Mouse (Mus musculus) embryonic facial prominence, embryonic 14.5 days (tissue): ENCODE measurements around the gene Obscn. TPM values are rescaled to one million over a fixed set of nuclear protein-coding genes. Genes with fewer than 3 reads are reported as not detected.

Experiments
- ATAC-seq: fragments of 200-750 bp; cut with Nextera tagmentation; 2 replicates; pipeline ENCODE4 v1.8.0; 2017; ENCODE audit warnings: low read depth, moderate number of reproducible peaks, moderate TSS enrichment
- DNase-seq: peaks from one replicate; pipeline ENCODE4 v3.0.0-alpha.2; 2015; ENCODE audit warnings: low spot score
- H3K27ac ChIP-seq: fragments of 300-500 bp; sonication (generic); replicated peaks from 2 replicates; pipeline ENCODE4 v1.5.1; 2014; ENCODE audit warnings: low read depth, mild to moderate bottlenecking, low read length, moderate library complexity
- H3K27me3 ChIP-seq: fragments of 300-500 bp; sonication (generic); replicated peaks from 2 replicates; pipeline ENCODE4 v1.6.1; 2014; ENCODE audit warnings: low read length; ENCODE audit not compliant: control insufficient read depth, insufficient read depth
- H3K36me3 ChIP-seq: fragments of 300-500 bp; sonication (generic); 2 replicates; pipeline ENCODE4 v1.6.1; 2014; ENCODE audit warnings: low read length, mixed read lengths; ENCODE audit not compliant: control insufficient read depth, insufficient read depth
- H3K4me1 ChIP-seq: fragments of 300-500 bp; sonication (generic); 2 replicates; pipeline ENCODE4 v1.6.1; 2014; ENCODE audit warnings: antibody characterized with exemption, low read length; ENCODE audit not compliant: control insufficient read depth, insufficient read depth
- H3K4me2 ChIP-seq: fragments of 300-500 bp; sonication (generic); 2 replicates; pipeline ENCODE4 v1.6.1; 2014; ENCODE audit warnings: low read depth, mild to moderate bottlenecking, low read length, moderate library complexity, mixed read lengths
- H3K4me3 ChIP-seq: fragments of 300-500 bp; sonication (generic); 2 replicates; pipeline ENCODE4 v1.5.1; 2014; ENCODE audit warnings: low read depth, mild to moderate bottlenecking, low read length
- H3K9ac ChIP-seq: fragments of 300-500 bp; sonication (generic); 2 replicates; pipeline ENCODE4 v1.6.1; 2014; ENCODE audit warnings: low read depth, mild to moderate bottlenecking, low read length, moderate library complexity, mixed read lengths
- H3K9me3 ChIP-seq: fragments of 300-500 bp; sonication (generic); 2 replicates; pipeline ENCODE4 v1.6.1; 2016; ENCODE audit warnings: low read length; ENCODE audit not compliant: control insufficient read depth
- WGBS: fragments of 180-500 bp; shearing (Covaris S2); extraction: QIAGEN DNeasy Blood & Tissue Kit; methylation state at CpG from one replicate; pipeline ENCODE4 v1.1.7; 2014; 5-methylcytosine and 5-hydroxymethylcytosine counted together
- polyA plus RNA-seq: library from polyadenylated mRNA; unstranded; fragments of >200 nt; fragmentation: Nextera tagmentation; extraction: Ambion mirVana; gene quantifications from 2 replicates; pipeline ENCODE4 v1.2.1, GENCODE M21; 2014

Gene Obscn
- polyA plus RNA-seq, 1 experiment from 2014 or later = 9.2 TPM

- Histone ChIP-seq H3K4me2 (no peak overlapping the region), H3K36me3 (peaks cover 26% of the 10 kb centered on the region; the same call in 1 of the 2 replicates), H3K27ac (no peak overlapping the region), H3K9ac (no peak overlapping the region), H3K9me3 (no peaks in the 10 kb centered on the region), H3K27me3 (no peaks in the 10 kb centered on the region), H3K4me3 (no peak overlapping the region), H3K4me1 (no peaks in the 10 kb centered on the region)
- ATAC-seq (peak; percentile 50), DNase-seq (peak; percentile 11)
- 83% methylated on average over 7 of the region's 7 CpGs for WGBS
Observed at GRCm38 (mm10) chr11:59154220-59154619, 18.0 kb upstream of the Obscn start.

- no peak overlapping the region for H3K4me2 ChIP-seq
- 31% methylated on average over 3 of the region's 3 CpGs for WGBS
- DNase-seq = no peak
Observed at GRCm38 (mm10) chr11:59151729-59152128, 15.5 kb upstream of the Obscn start.

GRCm38 (mm10) chr11:59149302-59149701 is 13.1 kb upstream of the Obscn start:
- Histone ChIP-seq H3K27ac (no peak overlapping the region), H3K9me3 (no peaks in the 10 kb centered on the region), H3K27me3 (no peaks in the 10 kb centered on the region), H3K4me1 (no peaks in the 10 kb centered on the region), H3K36me3 (no peaks in the 10 kb centered on the region), H3K9ac (no peak overlapping the region), H3K4me2 (no peak overlapping the region), H3K4me3 (no peak overlapping the region)
- DNase-seq = no peak
- 70% methylated on average over 3 of the region's 3 CpGs for WGBS
- no peak for ATAC-seq

More at GRCm38 (mm10) chr11:59151729-59152128, 15.5 kb upstream of the Obscn start:
- Histone ChIP-seq H3K4me3 (no peak overlapping the region), H3K4me1 (no peaks in the 10 kb centered on the region), H3K9ac (no peak overlapping the region), H3K9me3 (no peaks in the 10 kb centered on the region), H3K27me3 (no peaks in the 10 kb centered on the region), H3K36me3 (0 out of 2 replicates have a peak, but pooled peaks cover 11% of the 10 kb centered on the region), H3K27ac (no peak overlapping the region)
- ATAC-seq = no peak

- Histone ChIP-seq H3K4me1 (no peaks in the 10 kb centered on the region), H3K4me3 (no peak overlapping the region), H3K4me2 (no peak overlapping the region), H3K9me3 (no peaks in the 10 kb centered on the region), H3K36me3 (no peaks in the 10 kb centered on the region), H3K27ac (no peak overlapping the region), H3K9ac (no peak overlapping the region), H3K27me3 (peaks cover 2% of the 10 kb centered on the region; the same call in 1 of the 2 replicates)
- no peak for ATAC-seq
- WGBS = 62% methylated on average over 5 of the region's 5 CpGs
- DNase-seq = no peak
Observed at GRCm38 (mm10) chr11:59142962-59143361, 6.8 kb upstream of the Obscn start.

- H3K36me3 ChIP-seq = no peaks in the 10 kb centered on the region
- no peaks in the 10 kb centered on the region for H3K9me3 ChIP-seq
- peak overlapping the region; percentile 40 for H3K4me2 ChIP-seq
- no peaks in the 10 kb centered on the region for H3K4me1 ChIP-seq
- H3K4me3 ChIP-seq = no peak overlapping the region
- H3K9ac ChIP-seq = no peak overlapping the region
- peak; percentile 44; the same call in 1 of the 2 replicates for ATAC-seq
- H3K27ac ChIP-seq = no peak overlapping the region
- peaks cover 13% of the 10 kb centered on the region for H3K27me3 ChIP-seq
- WGBS = 18% methylated on average over 10 of the region's 14 CpGs
- DNase-seq = no peak
Observed at GRCm38 (mm10) chr11:59141772-59142370, 5.7 kb upstream of the Obscn start.

GRCm38 (mm10) chr11:59138537-59139486 is 2.6 kb upstream of the Obscn start:
- H3K4me1 ChIP-seq = no peaks in the 10 kb centered on the region
- no peak overlapping the region for H3K4me2 ChIP-seq
- ATAC-seq = 0 out of 2 replicates have a peak, but pooled peaks have one; percentile 24
- H3K27ac ChIP-seq = no peak overlapping the region
- H3K9ac ChIP-seq = no peak overlapping the region
- WGBS = 51% methylated on average over 18 of the region's 19 CpGs
- no peaks in the 10 kb centered on the region for H3K9me3 ChIP-seq
- no peaks in the 10 kb centered on the region for H3K36me3 ChIP-seq
- peaks cover 43% of the 10 kb centered on the region for H3K27me3 ChIP-seq
- no peak overlapping the region for H3K4me3 ChIP-seq
- DNase-seq = peak; percentile 20

- 64% methylated on average over 12 of the region's 12 CpGs for WGBS
- H3K27ac ChIP-seq = no peak overlapping the region
- H3K4me3 ChIP-seq = no peak overlapping the region
- ATAC-seq (no peak), DNase-seq (no peak)
- H3K4me2 ChIP-seq = no peak overlapping the region
- no peak overlapping the region for H3K9ac ChIP-seq
- H3K4me1 ChIP-seq = no peaks in the 10 kb centered on the region
- no peaks in the 10 kb centered on the region for H3K9me3 ChIP-seq
- H3K36me3 ChIP-seq = no peaks in the 10 kb centered on the region
- peaks cover 57% of the 10 kb centered on the region for H3K27me3 ChIP-seq
Observed at GRCm38 (mm10) chr11:59136994-59137706, 948 bp upstream of the Obscn start.

GRCm38 (mm10) chr11:59135051-59135820 is 966 bp downstream of the Obscn start:
- ATAC-seq (no peak), DNase-seq (no peak)
- Histone ChIP-seq H3K4me3 (peak overlapping the region; percentile 25), H3K36me3 (no peaks in the 10 kb centered on the region), H3K9ac (no peak overlapping the region), H3K27ac (no peak overlapping the region), H3K9me3 (no peaks in the 10 kb centered on the region), H3K4me2 (peak overlapping the region; percentile 46), H3K4me1 (no peaks in the 10 kb centered on the region), H3K27me3 (peaks cover 57% of the 10 kb centered on the region)
- 7% methylated on average over 46 of the region's 55 CpGs for WGBS
